Mouse (Mus musculus) limb, embryonic 14.5 days (tissue): ENCODE measurements around the gene Gm7879. TPM values are rescaled to one million over a fixed set of nuclear protein-coding genes. Genes with fewer than 3 reads are reported as not detected.

Experiments used
- ATAC-seq: fragments of 200-750 bp; cut with Nextera tagmentation; 2 replicates; pipeline ENCODE4 v1.8.0; 2017; ENCODE audit warnings: low read depth, moderate number of reproducible peaks, moderate TSS enrichment; ENCODE audit not compliant: low FRiP score
- DNase-seq: peaks from one replicate; pipeline ENCODE4 v3.0.0-alpha.2; 2015; ENCODE audit warnings: low spot score
- H3K27ac ChIP-seq: fragments of 300-500 bp; sonication (generic); replicated peaks from 2 replicates; pipeline ENCODE4 v1.5.1; 2014; ENCODE audit warnings: low read depth, mild to moderate bottlenecking, low read length, moderate library complexity, mixed read lengths
- H3K27me3 ChIP-seq: fragments of 300-500 bp; sonication (generic); 2 replicates; pipeline ENCODE4 v1.6.1; 2014; ENCODE audit warnings: low read length, mixed read lengths; ENCODE audit not compliant: control insufficient read depth, insufficient read depth
- H3K36me3 ChIP-seq: fragments of 300-500 bp; sonication (generic); 2 replicates; pipeline ENCODE4 v1.6.1; 2014; ENCODE audit warnings: mild to moderate bottlenecking, low read length, moderate library complexity, mixed read lengths; ENCODE audit not compliant: control insufficient read depth, insufficient read depth
- H3K4me1 ChIP-seq: fragments of 300-500 bp; sonication (generic); 2 replicates; pipeline ENCODE4 v1.6.1; 2014; ENCODE audit warnings: antibody characterized with exemption, low read length, mixed read lengths; ENCODE audit not compliant: control insufficient read depth, insufficient read depth
- H3K4me2 ChIP-seq: fragments of 300-500 bp; sonication (generic); replicated peaks from 2 replicates; pipeline ENCODE4 v1.6.1; 2014; ENCODE audit warnings: low read depth, mild to moderate bottlenecking, low read length, moderate library complexity; ENCODE audit not compliant: severe bottlenecking
- H3K4me3 ChIP-seq: fragments of 300-500 bp; sonication (generic); replicated peaks from 2 replicates; pipeline ENCODE4 v1.5.1; 2014; ENCODE audit warnings: low read length
- H3K9ac ChIP-seq: fragments of 300-500 bp; sonication (generic); 2 replicates; pipeline ENCODE4 v1.6.1; 2014; ENCODE audit warnings: mild to moderate bottlenecking, low read depth, low read length, moderate library complexity; ENCODE audit not compliant: severe bottlenecking
- H3K9me3 ChIP-seq: fragments of 300-500 bp; sonication (generic); 2 replicates; pipeline ENCODE4 v1.6.1; 2016; ENCODE audit warnings: low read length; ENCODE audit not compliant: control insufficient read depth
- POLR2A ChIP-seq: fragments of 200-500 bp; IDR thresholded peaks from 2 replicates; pipeline ENCODE4 v1.8.0; 2012; ENCODE audit warnings: inconsistent platforms, mild to moderate bottlenecking, moderate library complexity, borderline replicate concordance; ENCODE audit not compliant: insufficient read depth, insufficient read length; ENCODE audit errors: extremely low read depth
- WGBS: fragments of 180-500 bp; shearing (Covaris S2); extraction: QIAGEN DNeasy Blood & Tissue Kit; methylation state at CpG from one replicate; pipeline ENCODE4 v1.1.7; 2014; 5-methylcytosine and 5-hydroxymethylcytosine counted together
- polyA plus RNA-seq, 2 experiments: library from polyadenylated mRNA; depleted of rRNA in 1 of 2; stranded (reverse) in 1 of 2; unstranded in 1 of 2; fragments of >200 nt; fragmentation: Nextera tagmentation in 1 of 2; extraction: Ambion mirVana in 1 of 2; gene quantifications; 2 replicates each; pipeline versions ENCODE4 v1.2.1 to v1.2.3; 2012 to 2014

The Gm7879 gene
- polyA plus RNA-seq, 2 experiments = 0.38 to 0.70 TPM

GRCm38 (mm10) chr5:43947330-43947977 lies 34.5 kb downstream of the Gm7879 start:
- H3K4me3 ChIP-seq = peak overlapping the region; percentile 17; the same call in 1 of the 2 replicates
- DNase-seq = no peak
- H3K27ac ChIP-seq = no peak overlapping the region

GRCm38 (mm10) chr5:43948111-43948743 lies 35.3 kb downstream of the Gm7879 start:
- no peaks in the 10 kb centered on the region for H3K9me3 ChIP-seq
- 2% methylated on average over 27 of the region's 27 CpGs for WGBS
- H3K4me2 ChIP-seq = peak overlapping the region; percentile 46
- no peaks in the 10 kb centered on the region for H3K36me3 ChIP-seq
- peak overlapping the region; percentile 17 for H3K4me3 ChIP-seq
- ATAC-seq = peak; percentile 84
- peaks cover 17% of the 10 kb centered on the region for H3K4me1 ChIP-seq
- H3K27ac ChIP-seq = peak overlapping the region; percentile 33; the same call in 1 of the 2 replicates
- no peak for TF ChIP-seq POLR2A
- peak; percentile 76 for DNase-seq
- no peaks in the 10 kb centered on the region for H3K27me3 ChIP-seq
- H3K9ac ChIP-seq = no peak overlapping the region

More at GRCm38 (mm10) chr5:43947330-43947977, 34.5 kb downstream of the Gm7879 start:
- Histone ChIP-seq H3K27me3 (no peaks in the 10 kb centered on the region), H3K9me3 (no peaks in the 10 kb centered on the region), H3K36me3 (no peaks in the 10 kb centered on the region), H3K9ac (no peak overlapping the region), H3K4me2 (peak overlapping the region; percentile 46), H3K4me1 (peaks cover 17% of the 10 kb centered on the region)
- ATAC-seq = no peak
- 14% methylated on average over 9 of the region's 9 CpGs for WGBS
- no peak for TF ChIP-seq POLR2A

- WGBS = 6% methylated on average over 8 of the region's 8 CpGs
- Histone ChIP-seq H3K4me2 (peak overlapping the region; percentile 27), H3K9ac (no peak overlapping the region), H3K27ac (0 out of 2 replicates have a peak overlapping the region, but pooled peaks have one; percentile 40), H3K27me3 (no peaks in the 10 kb centered on the region), H3K4me3 (no peak overlapping the region), H3K9me3 (no peaks in the 10 kb centered on the region), H3K4me1 (peaks cover 17% of the 10 kb centered on the region), H3K36me3 (no peaks in the 10 kb centered on the region)
- TF ChIP-seq POLR2A = no peak
- peak; percentile 15 for DNase-seq
- peak; percentile 64 for ATAC-seq
Observed at GRCm38 (mm10) chr5:43948748-43949275, 35.9 kb downstream of the Gm7879 start.

- Histone ChIP-seq H3K27ac (no peak overlapping the region), H3K4me1 (peaks cover 10% of the 10 kb centered on the region), H3K4me2 (no peak overlapping the region), H3K4me3 (no peak overlapping the region), H3K9ac (no peak overlapping the region), H3K36me3 (no peaks in the 10 kb centered on the region), H3K9me3 (no peaks in the 10 kb centered on the region), H3K27me3 (no peaks in the 10 kb centered on the region)
- no peak for DNase-seq
- WGBS = 50% methylated on average over 1 of the region's 1 CpGs
- no peak for ATAC-seq
- no peak for TF ChIP-seq POLR2A
Observed at GRCm38 (mm10) chr5:43953241-43953640, 40.3 kb downstream of the Gm7879 start.

- WGBS = 50% methylated on average over 2 of the region's 3 CpGs
- no peak overlapping the region for H3K4me2 ChIP-seq
Observed at GRCm38 (mm10) chr5:43959884-43960440, 47.0 kb downstream of the Gm7879 start.

More at GRCm38 (mm10) chr5:43959884-43960440, 47.0 kb downstream of the Gm7879 start:
- no peaks in the 10 kb centered on the region for H3K4me1 ChIP-seq
- no peaks in the 10 kb centered on the region for H3K27me3 ChIP-seq
- no peak overlapping the region for H3K4me3 ChIP-seq
- no peak overlapping the region for H3K27ac ChIP-seq
- H3K36me3 ChIP-seq = no peaks in the 10 kb centered on the region
- no peak for TF ChIP-seq POLR2A
- DNase-seq (no peak), ATAC-seq (no peak)
- H3K9ac ChIP-seq = no peak overlapping the region
- H3K9me3 ChIP-seq = no peaks in the 10 kb centered on the region
